Mouse (Mus musculus): ENCODE results near the gene Ephb1.

Gene Ephb1

DNA sequence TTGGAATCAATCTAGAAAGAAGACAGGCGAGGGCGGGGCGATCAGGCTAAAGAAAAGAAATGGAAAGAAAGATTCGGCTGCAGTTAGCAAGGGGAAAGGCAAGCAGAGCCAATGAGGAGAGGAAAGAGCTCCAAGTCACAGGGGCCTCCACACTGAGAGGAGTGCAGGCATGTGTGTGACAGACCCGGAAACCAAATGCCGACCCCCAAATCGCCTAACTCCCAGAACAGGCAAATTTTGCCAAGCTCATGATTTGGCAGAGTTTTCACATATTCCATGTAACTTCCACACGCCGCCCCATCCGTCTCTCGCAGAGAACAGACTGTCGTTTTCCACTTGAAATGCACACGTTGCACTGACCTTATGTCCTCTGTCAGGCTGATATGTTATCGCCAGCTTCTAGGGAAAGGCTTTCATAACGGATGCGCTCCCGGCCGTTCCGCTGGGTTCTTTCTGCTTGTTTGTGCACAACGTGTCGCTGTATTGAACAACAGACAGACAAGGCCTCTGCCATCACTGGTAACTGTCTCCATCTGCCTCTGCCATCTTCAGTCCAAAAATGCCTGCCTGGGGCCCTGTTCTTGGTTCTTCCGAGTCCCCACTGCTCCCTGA is 170.7 kb downstream of the Ephb1 start:
- no peak for TF ChIP-seq NANOG (IDR thresholded peaks at IDR 0.05; ENCODE audit: borderline replicate concordance, low read length)
- no peak for TF ChIP-seq CTCF (conservative IDR thresholded peaks at IDR 0.05; ENCODE audit: low read length)
- no peak for TF ChIP-seq POU5F1 (IDR thresholded peaks at IDR 0.05; ENCODE audit: borderline replicate concordance, low read length)
- no peaks in the 10 kb centered on the region for H3K9me3 ChIP-seq (ENCODE audit: low read length)
- H3K4me3 ChIP-seq (replicated peaks; ENCODE audit: low read length): no peak overlapping the region
- H3K27me3 ChIP-seq (ENCODE audit: insufficient read depth, low read length): peaks cover 43% of the 10 kb centered on the region
- H3K36me3 ChIP-seq (ENCODE audit: insufficient read depth, low read length): no peaks in the 10 kb centered on the region
- no peaks in the 10 kb centered on the region; the same call in 1 of the 2 replicates for H3K4me1 ChIP-seq (replicated peaks; ENCODE audit: low read depth, low read length)

DNA sequence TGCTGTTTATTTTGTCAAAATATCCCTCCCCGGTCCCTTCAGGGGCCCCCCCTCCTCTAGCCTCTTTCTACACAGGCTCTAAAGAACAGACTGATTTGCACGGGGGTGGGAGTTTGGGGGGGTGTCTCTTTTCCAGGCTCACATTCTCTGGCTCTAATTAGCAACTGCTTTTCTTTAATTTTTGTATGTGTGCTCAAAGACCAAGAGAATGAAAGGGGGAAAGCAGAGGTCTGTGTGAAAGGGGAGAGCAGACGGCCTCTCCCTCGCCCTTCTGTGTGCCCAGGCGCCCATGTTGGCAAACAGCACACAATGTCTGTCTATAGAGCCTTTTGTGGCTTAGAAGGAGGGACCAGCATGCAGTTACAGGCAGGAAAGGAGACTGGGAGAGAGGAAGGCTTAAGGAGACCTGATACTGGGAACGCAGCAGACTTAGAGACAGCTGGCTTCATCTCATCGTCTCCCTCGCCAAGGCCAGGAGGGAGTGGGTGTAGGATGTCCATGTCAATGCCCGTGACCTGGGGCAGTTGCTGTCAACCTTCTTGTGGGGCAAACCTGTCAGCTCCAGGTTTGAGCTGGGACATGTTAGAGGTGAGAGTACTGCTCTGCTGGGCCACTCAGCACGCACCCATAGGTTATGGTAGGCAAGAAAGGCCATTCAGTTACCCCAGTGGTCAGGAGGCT is 172.5 kb downstream of the Ephb1 start:
- H3K4me3 ChIP-seq (replicated peaks; ENCODE audit: low read length): no peak overlapping the region
- H3K36me3 ChIP-seq (ENCODE audit: insufficient read depth, low read length): no peaks in the 10 kb centered on the region
- peaks cover 31% of the 10 kb centered on the region for H3K27me3 ChIP-seq (ENCODE audit: insufficient read depth, low read length)
- TF ChIP-seq POU5F1 (IDR thresholded peaks at IDR 0.05; ENCODE audit: borderline replicate concordance, low read length): no peak
- no peak for TF ChIP-seq CTCF (conservative IDR thresholded peaks at IDR 0.05; ENCODE audit: low read length)
- TF ChIP-seq NANOG (IDR thresholded peaks at IDR 0.05; ENCODE audit: borderline replicate concordance, low read length): no peak
- H3K4me1 ChIP-seq (replicated peaks; ENCODE audit: low read depth, low read length): no peaks in the 10 kb centered on the region; the same call in 1 of the 2 replicates
- no peaks in the 10 kb centered on the region for H3K9me3 ChIP-seq (ENCODE audit: low read length)

DNA sequence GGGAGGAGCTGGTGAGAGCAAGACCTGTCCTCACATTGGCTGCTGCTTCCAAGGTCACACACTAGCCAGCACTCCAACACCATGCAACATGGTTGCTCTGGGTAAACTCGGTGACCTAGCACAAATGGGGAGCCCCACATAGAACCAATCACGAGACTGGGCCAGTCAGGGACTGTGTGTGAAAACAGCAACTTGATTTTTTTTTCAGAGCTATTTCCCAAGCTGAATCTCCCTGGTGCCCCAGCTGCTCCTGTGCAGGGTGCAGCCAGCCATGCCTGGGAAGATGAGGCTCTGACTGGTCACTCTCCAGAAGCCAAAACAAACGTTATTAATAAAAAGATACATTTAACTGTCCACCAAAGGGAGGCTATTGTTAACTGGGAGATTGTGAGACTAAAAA is 173.2 kb downstream of the Ephb1 start:
- H3K27me3 ChIP-seq (ENCODE audit: insufficient read depth, low read length): peaks cover 31% of the 10 kb centered on the region
- H3K9me3 ChIP-seq (ENCODE audit: low read length): no peaks in the 10 kb centered on the region
- H3K36me3 ChIP-seq (ENCODE audit: insufficient read depth, low read length): no peaks in the 10 kb centered on the region
- no peak overlapping the region for H3K4me3 ChIP-seq (replicated peaks; ENCODE audit: low read length)
- H3K4me1 ChIP-seq (replicated peaks; ENCODE audit: low read depth, low read length): no peaks in the 10 kb centered on the region; the same call in 1 of the 2 replicates
- TF ChIP-seq CTCF (conservative IDR thresholded peaks at IDR 0.05; ENCODE audit: low read length) (no peak), POU5F1 (IDR thresholded peaks at IDR 0.05; ENCODE audit: borderline replicate concordance, low read length) (no peak), NANOG (IDR thresholded peaks at IDR 0.05; ENCODE audit: borderline replicate concordance, low read length) (no peak)

DNA sequence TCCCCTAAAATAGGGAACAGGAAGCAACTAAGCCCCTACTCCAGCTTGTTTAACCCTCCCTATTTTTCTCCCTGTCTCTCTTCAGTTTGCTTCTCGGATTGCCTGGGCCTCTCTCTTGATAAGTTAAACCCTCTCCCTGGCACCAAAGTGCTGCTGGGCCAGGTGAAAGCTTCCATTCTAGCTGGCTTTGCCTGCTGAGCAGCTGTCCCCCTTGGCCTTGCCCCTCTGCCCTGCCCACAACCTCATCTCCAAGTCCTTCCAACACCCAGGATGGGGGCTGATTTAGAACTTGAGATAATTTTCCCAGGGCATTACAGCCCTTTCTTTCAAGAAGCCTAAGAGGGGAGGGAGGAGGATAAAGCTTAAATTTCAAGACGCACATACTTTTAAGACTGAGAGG is 174.0 kb downstream of the Ephb1 start:
- Histone ChIP-seq H3K27me3 (ENCODE audit: insufficient read depth, low read length) (peaks cover 29% of the 10 kb centered on the region), H3K4me3 (replicated peaks; ENCODE audit: low read length) (no peak overlapping the region), H3K9me3 (ENCODE audit: low read length) (no peaks in the 10 kb centered on the region), H3K4me1 (replicated peaks; ENCODE audit: low read depth, low read length) (no peaks in the 10 kb centered on the region; the same call in 1 of the 2 replicates), H3K36me3 (ENCODE audit: insufficient read depth, low read length) (no peaks in the 10 kb centered on the region)
- TF ChIP-seq POU5F1 (IDR thresholded peaks at IDR 0.05; ENCODE audit: borderline replicate concordance, low read length): no peak

DNA sequence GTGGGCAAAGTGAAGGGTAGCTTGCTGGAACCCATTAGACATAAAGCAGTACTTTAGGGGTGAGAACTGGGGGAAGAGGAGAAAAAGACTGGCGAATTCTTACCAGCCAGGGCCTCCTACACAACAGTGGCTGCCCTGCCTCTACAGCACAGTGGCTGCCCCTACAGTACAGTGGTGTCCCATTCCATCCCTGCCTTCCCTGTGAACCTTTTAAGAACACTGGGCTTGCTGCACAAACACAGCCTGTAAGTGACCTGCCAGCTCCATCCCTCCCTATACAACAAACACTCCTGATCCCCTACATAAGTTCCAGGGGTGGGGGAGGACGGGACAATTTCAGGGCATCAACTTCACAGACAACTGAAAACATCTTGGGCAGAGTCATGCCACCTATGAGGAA is 174.4 kb downstream of the Ephb1 start:
- no peaks in the 10 kb centered on the region; the same call in 1 of the 2 replicates for H3K4me1 ChIP-seq (replicated peaks; ENCODE audit: low read depth, low read length)
- no peaks in the 10 kb centered on the region for H3K36me3 ChIP-seq (ENCODE audit: insufficient read depth, low read length)
- H3K27me3 ChIP-seq (ENCODE audit: insufficient read depth, low read length): peaks cover 33% of the 10 kb centered on the region
- H3K4me3 ChIP-seq (replicated peaks; ENCODE audit: low read length): no peak overlapping the region
- H3K9me3 ChIP-seq (ENCODE audit: low read length): no peaks in the 10 kb centered on the region
- TF ChIP-seq NANOG (IDR thresholded peaks at IDR 0.05; ENCODE audit: borderline replicate concordance, low read length) (no peak), POU5F1 (IDR thresholded peaks at IDR 0.05; ENCODE audit: borderline replicate concordance, low read length) (no peak), CTCF (conservative IDR thresholded peaks at IDR 0.05; ENCODE audit: low read length) (no peak)

DNA sequence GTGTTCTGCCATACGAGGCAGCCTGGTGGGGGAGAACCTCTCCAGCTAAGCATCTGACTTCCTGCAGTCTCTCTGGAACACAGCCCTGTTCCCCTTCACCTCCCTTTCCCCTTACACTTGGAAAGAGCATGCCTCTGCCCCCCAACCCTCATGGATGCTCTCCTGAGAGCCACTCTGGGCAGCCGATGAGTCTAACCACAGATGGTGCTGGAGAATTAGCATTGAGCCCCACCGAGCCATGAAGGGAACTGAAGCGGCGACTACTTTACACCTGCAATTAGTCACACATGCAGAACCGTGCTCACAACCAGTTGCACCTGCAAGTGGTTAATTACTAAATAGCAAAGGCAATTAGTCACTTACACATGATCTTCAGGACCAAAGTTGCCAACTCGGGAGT is 184.8 kb downstream of the Ephb1 start:
- Histone ChIP-seq H3K4me1 (replicated peaks; ENCODE audit: low read depth, low read length) (no peaks in the 10 kb centered on the region), H3K4me3 (replicated peaks; ENCODE audit: low read length) (no peak overlapping the region), H3K27me3 (ENCODE audit: insufficient read depth, low read length) (peaks cover 20% of the 10 kb centered on the region), H3K9me3 (ENCODE audit: low read length) (no peaks in the 10 kb centered on the region), H3K36me3 (ENCODE audit: insufficient read depth, low read length) (no peaks in the 10 kb centered on the region)
- TF ChIP-seq NANOG (IDR thresholded peaks at IDR 0.05; ENCODE audit: borderline replicate concordance, low read length) (no peak), POU5F1 (IDR thresholded peaks at IDR 0.05; ENCODE audit: borderline replicate concordance, low read length) (no peak), CTCF (conservative IDR thresholded peaks at IDR 0.05; ENCODE audit: low read length) (no peak)

DNA sequence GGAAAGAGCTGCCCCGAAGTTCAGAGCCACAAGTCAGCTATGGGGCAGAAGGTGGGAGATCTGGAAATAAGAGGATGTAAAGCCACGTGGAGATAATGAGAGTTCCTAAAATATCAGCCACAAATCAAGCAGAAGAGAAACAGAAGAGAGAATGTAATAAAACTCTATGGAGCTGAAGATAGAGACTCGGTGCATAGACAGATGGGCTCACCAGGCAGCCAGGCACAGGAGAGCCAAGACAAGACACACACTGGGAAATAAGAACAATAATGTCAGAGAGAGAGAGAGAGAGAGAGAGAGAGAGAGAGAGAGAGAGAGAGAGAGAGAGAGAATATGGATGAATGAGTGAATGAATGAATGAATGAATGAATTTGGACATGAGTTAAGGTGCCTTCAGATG is 198.6 kb downstream of the Ephb1 start:
- Histone ChIP-seq H3K27me3 (ENCODE audit: insufficient read depth, low read length) (peaks cover 5% of the 10 kb centered on the region; the same call in 1 of the 2 replicates), H3K36me3 (ENCODE audit: insufficient read depth, low read length) (no peaks in the 10 kb centered on the region), H3K4me1 (replicated peaks; ENCODE audit: low read depth, low read length) (no peaks in the 10 kb centered on the region), H3K9me3 (ENCODE audit: low read length) (no peaks in the 10 kb centered on the region), H3K4me3 (replicated peaks; ENCODE audit: low read length) (no peak overlapping the region)
- TF ChIP-seq NANOG (IDR thresholded peaks at IDR 0.05; ENCODE audit: borderline replicate concordance, low read length): no peak
- no peak for TF ChIP-seq POU5F1 (IDR thresholded peaks at IDR 0.05; ENCODE audit: borderline replicate concordance, low read length)
- TF ChIP-seq CTCF (conservative IDR thresholded peaks at IDR 0.05; ENCODE audit: low read length): no peak

DNA sequence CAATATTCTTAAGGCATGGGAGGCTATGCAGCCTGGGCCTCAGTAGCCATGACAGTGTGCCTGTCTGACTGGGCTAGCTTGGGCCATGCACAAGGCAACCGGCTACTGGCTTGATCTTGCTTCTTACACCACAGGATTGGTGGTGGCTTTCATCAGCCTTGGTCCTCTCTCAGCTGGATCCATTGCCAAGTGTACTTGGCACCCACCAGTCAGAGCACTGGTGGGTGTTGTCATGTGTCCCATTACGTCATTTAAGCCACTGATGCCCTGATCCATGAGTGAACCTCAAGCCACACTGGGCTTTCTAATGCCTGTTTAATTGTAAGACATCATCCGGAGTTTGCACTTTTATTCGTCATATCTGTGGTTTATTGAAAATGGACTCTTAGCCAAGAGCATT is 215.3 kb downstream of the Ephb1 start:
- no peaks in the 10 kb centered on the region for H3K9me3 ChIP-seq (ENCODE audit: low read length)
- TF ChIP-seq POU5F1 (IDR thresholded peaks at IDR 0.05; ENCODE audit: borderline replicate concordance, low read length): no peak
- TF ChIP-seq CTCF (conservative IDR thresholded peaks at IDR 0.05; ENCODE audit: low read length): no peak
- no peak for TF ChIP-seq NANOG (IDR thresholded peaks at IDR 0.05; ENCODE audit: borderline replicate concordance, low read length)
- no peaks in the 10 kb centered on the region for H3K4me1 ChIP-seq (replicated peaks; ENCODE audit: low read depth, low read length)
- no peaks in the 10 kb centered on the region for H3K27me3 ChIP-seq (ENCODE audit: insufficient read depth, low read length)
- no peaks in the 10 kb centered on the region for H3K36me3 ChIP-seq (ENCODE audit: insufficient read depth, low read length)
- no peak overlapping the region for H3K4me3 ChIP-seq (replicated peaks; ENCODE audit: low read length)

Data from E14TG2a.4 (cell line).